Mouse (Mus musculus): Measurements from ENCODE around the gene Eps15.

Eps15 gene

GRCm38 (mm10) chr4:109268903-109269302 is 11.2 kb upstream of the Eps15 start:
- no peak for DNase-seq (ENCODE audit: low spot score)

GRCm38 (mm10) chr4:109271803-109272202 is 8.3 kb upstream of the Eps15 start:
- DNase-seq (ENCODE audit: low spot score) = no peak

- DNase-seq (ENCODE audit: low spot score) = peak; percentile 21
These were observed 6.4 kb upstream of the Eps15 start for GRCm38 (mm10) chr4:109273586-109274240.

- peak; percentile 21 for DNase-seq (ENCODE audit: low spot score)
These were observed 542 bp downstream of the Eps15 start for GRCm38 (mm10) chr4:109280459-109281160.

GRCm38 (mm10) chr4:109281161-109281560 is 1.1 kb downstream of the Eps15 start:
- no peak for DNase-seq (ENCODE audit: low spot score)

GRCm38 (mm10) chr4:109281946-109282345 is 1.9 kb downstream of the Eps15 start:
- DNase-seq (ENCODE audit: low spot score) = no peak

GRCm38 (mm10) chr4:109294629-109295028 is 14.6 kb downstream of the Eps15 start:
- no peak for DNase-seq (ENCODE audit: low spot score)

GRCm38 (mm10) chr4:109296510-109296909 is 16.4 kb downstream of the Eps15 start:
- DNase-seq (ENCODE audit: low spot score) = no peak

GRCm38 (mm10) chr4:109299136-109299535 is 19.1 kb downstream of the Eps15 start:
- no peak for DNase-seq (ENCODE audit: low spot score)

- peak; percentile 8 for DNase-seq (ENCODE audit: low spot score)
These were observed 37.1 kb downstream of the Eps15 start for GRCm38 (mm10) chr4:109316941-109317894.

GRCm38 (mm10) chr4:109336796-109337195 is 56.7 kb downstream of the Eps15 start:
- no peak for DNase-seq (ENCODE audit: low spot score)

- no peak for DNase-seq (ENCODE audit: low spot score)
These were observed 61.2 kb downstream of the Eps15 start for GRCm38 (mm10) chr4:109341222-109341621.

- DNase-seq (ENCODE audit: low spot score) = no peak
These were observed 62.9 kb downstream of the Eps15 start for GRCm38 (mm10) chr4:109342783-109343485.

GRCm38 (mm10) chr4:109343909-109344308 is 63.8 kb downstream of the Eps15 start:
- no peak for DNase-seq (ENCODE audit: low spot score)

- no peak for DNase-seq (ENCODE audit: low spot score)
These were observed 98.0 kb downstream of the Eps15 start for GRCm38 (mm10) chr4:109378107-109378506.

GRCm38 (mm10) chr4:109382457-109382856 is 102.4 kb downstream of the Eps15 start:
- DNase-seq (ENCODE audit: low spot score) = no peak

GRCm38 (mm10) chr4:109385599-109385998 is 105.5 kb downstream of the Eps15 start:
- DNase-seq (ENCODE audit: low spot score) = no peak

GRCm38 (mm10) chr4:109393229-109393779 is 113.2 kb downstream of the Eps15 start:
- DNase-seq (ENCODE audit: low spot score) = no peak

GRCm38 (mm10) chr4:109393902-109394301 is 113.8 kb downstream of the Eps15 start:
- DNase-seq (ENCODE audit: low spot score) = peak; percentile 10

- no peak for DNase-seq (ENCODE audit: low spot score)
These were observed 114.4 kb downstream of the Eps15 start for GRCm38 (mm10) chr4:109394314-109395074.
